Mouse (Mus musculus): ENCODE results near the gene Rhbdd1. TPM values are rescaled to one million over a fixed set of nuclear protein-coding genes. Genes with fewer than 3 reads are reported as not detected.

The Rhbdd1 gene
- polyA plus RNA-seq (2012; rRNA removed): 4.5 and 5.7 TPM in 2 replicates

DNA sequence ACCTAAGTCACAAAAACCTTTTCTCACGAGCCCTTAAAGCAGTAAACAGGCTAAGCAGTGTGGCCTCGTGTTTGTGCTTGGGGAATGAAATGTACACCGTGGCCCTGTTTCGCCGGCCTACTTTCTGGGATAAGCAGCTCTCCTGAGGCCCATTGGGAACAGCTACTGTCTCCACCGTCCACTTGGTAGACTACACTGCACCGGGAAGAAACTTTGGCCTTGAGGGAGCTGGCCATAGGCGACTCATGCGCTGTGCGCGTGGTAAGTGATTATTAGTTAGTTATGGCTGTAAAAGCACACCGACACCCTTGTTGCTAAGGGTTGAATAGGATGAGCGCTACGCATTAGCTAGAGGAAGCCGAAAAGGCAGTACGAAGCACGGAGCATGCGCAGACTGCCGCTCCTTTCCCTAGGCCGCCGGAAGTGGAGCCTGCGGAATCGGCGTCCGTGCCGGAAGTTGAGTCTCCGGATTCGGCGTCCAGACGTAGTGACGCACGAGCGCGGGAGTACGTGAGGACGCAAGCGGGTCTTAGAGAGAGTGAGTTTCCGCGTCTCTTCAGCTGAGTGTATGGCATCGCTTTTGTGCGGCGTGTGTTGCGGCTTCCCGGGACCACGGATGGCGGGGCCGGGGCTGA, at the start of gene Rhbdd1:
Gene Rhbdd1 (plus strand): TSS at position 342 of the 635 bp plus-strand sequence.

GRCm38 (mm10) chr1:82291151-82291797, 25.0 kb upstream of the Rhbdd1 start, which contains the start of gene Irs1:
Gene Irs1, minus strand, starts transcription at chr1:82291416.

Other genes starting within 250 kb of the Rhbdd1 start
- gene Gm9747, start 83.3 kb upstream of the Rhbdd1 start, polyA plus RNA-seq (2012; rRNA removed): not detected in 2 replicates
- 1.9 and 2.6 TPM in 2 replicates for gene Irs1, start 25.0 kb upstream of the Rhbdd1 start, polyA plus RNA-seq (2012; rRNA removed)

All from stomach, adult 2 months (tissue).